Mouse (Mus musculus) hindbrain, embryonic 16.5 days (tissue): ENCODE measurements around the gene Tcf15. TPM values are rescaled to one million over a fixed set of nuclear protein-coding genes. Genes with fewer than 3 reads are reported as not detected.

ENCODE experiments used
- ATAC-seq: fragments of 200-750 bp; cut with Nextera tagmentation; 2 replicates; pipeline ENCODE4 v1.8.0; 2017; ENCODE audit warnings: moderate TSS enrichment, moderate library complexity
- H3K27ac ChIP-seq: fragments of 300-500 bp; sonication (generic); 2 replicates; pipeline ENCODE4 v1.5.1; 2014; ENCODE audit warnings: low read depth, mild to moderate bottlenecking, control low read depth, low read length, moderate library complexity
- H3K27me3 ChIP-seq: fragments of 300-500 bp; sonication (generic); replicated peaks from 2 replicates; pipeline ENCODE4 v1.6.1; 2014; ENCODE audit warnings: low read length; ENCODE audit not compliant: control insufficient read depth, insufficient read depth
- H3K36me3 ChIP-seq: fragments of 300-500 bp; sonication (generic); 2 replicates; pipeline ENCODE4 v1.6.1; 2014; ENCODE audit warnings: mild to moderate bottlenecking, low read length, moderate library complexity, mixed read lengths; ENCODE audit not compliant: control insufficient read depth, insufficient read depth
- H3K4me1 ChIP-seq: fragments of 300-500 bp; sonication (generic); 2 replicates; pipeline ENCODE4 v1.6.1; 2014; ENCODE audit warnings: low read depth, low read length; ENCODE audit not compliant: control insufficient read depth, insufficient read depth
- H3K4me2 ChIP-seq: fragments of 300-500 bp; sonication (generic); 2 replicates; pipeline ENCODE4 v1.6.1; 2014; ENCODE audit warnings: mild to moderate bottlenecking, low read length, control low read depth, moderate library complexity
- H3K4me3 ChIP-seq: fragments of 300-500 bp; sonication (generic); 2 replicates; pipeline ENCODE4 v1.5.1; 2014; ENCODE audit warnings: mild to moderate bottlenecking, low read length, control low read depth, moderate library complexity
- H3K9ac ChIP-seq: fragments of 300-500 bp; sonication (generic); 2 replicates; pipeline ENCODE4 v1.6.1; 2014; ENCODE audit warnings: low read depth, mild to moderate bottlenecking, control low read depth, low read length, moderate library complexity
- H3K9me3 ChIP-seq: fragments of 300-500 bp; sonication (generic); 2 replicates; pipeline ENCODE4 v1.6.1; 2014; ENCODE audit warnings: mild to moderate bottlenecking, low read length, moderate library complexity; ENCODE audit not compliant: control insufficient read depth
- WGBS: fragments of 180-500 bp; shearing (Covaris S2); extraction: QIAGEN DNeasy Blood & Tissue Kit; methylation state at CpG from one replicate; pipeline ENCODE4 v1.1.7; 2014; 5-methylcytosine and 5-hydroxymethylcytosine counted together
- polyA plus RNA-seq: library from polyadenylated mRNA; unstranded; fragments of >200 nt; fragmentation: Nextera tagmentation; extraction: Ambion mirVana; gene quantifications from 2 replicates; pipeline ENCODE4 v1.2.1, GENCODE M21; 2015

Tcf15 gene
- polyA plus RNA-seq, 1 experiment from 2014 or later, result 1.3 TPM

DNA sequence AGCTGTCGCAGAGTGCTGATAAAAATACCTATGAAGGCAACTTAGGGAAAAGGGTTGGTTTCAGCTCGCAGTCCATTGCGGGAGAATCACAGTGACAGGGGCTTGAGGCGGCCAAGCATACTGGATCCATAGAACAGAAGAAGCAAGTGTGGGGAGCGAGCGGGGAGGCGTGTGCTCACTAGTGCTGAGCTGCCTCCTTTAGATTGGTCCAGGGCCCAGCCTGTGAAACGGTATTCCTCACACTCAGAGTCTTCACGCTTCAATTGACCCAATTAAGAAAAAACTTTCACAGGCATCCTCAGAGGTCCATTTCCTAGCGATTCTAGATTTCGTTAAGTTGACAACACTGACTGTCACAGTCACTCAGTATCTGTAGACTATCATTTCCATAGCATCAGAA is 2.4 kb upstream of the Tcf15 start:
- Histone ChIP-seq H3K9ac (no peak overlapping the region), H3K36me3 (no peaks in the 10 kb centered on the region), H3K4me1 (peaks cover 21% of the 10 kb centered on the region), H3K9me3 (no peaks in the 10 kb centered on the region), H3K4me3 (no peak overlapping the region), H3K27ac (no peak overlapping the region), H3K27me3 (peaks cover 22% of the 10 kb centered on the region), H3K4me2 (no peak overlapping the region)
- ATAC-seq, result peak; percentile 24; the same call in 1 of the 2 replicates
- WGBS, result 37% methylated on average over 11 of the region's 11 CpGs

DNA sequence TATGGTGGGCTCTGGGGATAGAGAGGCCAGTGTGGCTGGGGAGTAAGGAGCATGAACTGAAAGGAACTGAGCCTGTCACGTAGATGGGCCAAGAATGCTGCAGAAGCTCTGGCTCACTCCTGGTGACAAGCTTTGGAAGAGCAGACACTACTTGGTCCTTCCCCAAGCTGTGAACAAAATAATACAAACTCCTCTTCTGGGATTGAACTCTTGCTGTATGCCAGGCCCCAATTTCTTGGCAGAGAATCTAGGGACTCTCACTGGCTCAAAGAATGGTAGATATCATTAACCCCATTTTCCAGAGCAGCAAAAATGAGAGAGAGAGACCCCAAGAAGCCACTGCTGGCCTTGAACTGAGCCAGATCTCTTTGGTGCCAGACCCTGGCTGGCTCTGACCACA is 1.9 kb upstream of the Tcf15 start:
- no peak overlapping the region; the same call in 1 of the 2 replicates for H3K4me3 ChIP-seq
- no peaks in the 10 kb centered on the region for H3K36me3 ChIP-seq
- peaks cover 22% of the 10 kb centered on the region for H3K27me3 ChIP-seq
- ATAC-seq, result peak; percentile 15; the same call in 1 of the 2 replicates
- H3K4me1 ChIP-seq, result peaks cover 21% of the 10 kb centered on the region
- H3K4me2 ChIP-seq, result peak overlapping the region; percentile 64
- H3K9me3 ChIP-seq, result no peaks in the 10 kb centered on the region
- no peak overlapping the region for H3K27ac ChIP-seq
- WGBS, result 38% methylated on average over 1 of the region's 1 CpGs
- H3K9ac ChIP-seq, result no peak overlapping the region

DNA sequence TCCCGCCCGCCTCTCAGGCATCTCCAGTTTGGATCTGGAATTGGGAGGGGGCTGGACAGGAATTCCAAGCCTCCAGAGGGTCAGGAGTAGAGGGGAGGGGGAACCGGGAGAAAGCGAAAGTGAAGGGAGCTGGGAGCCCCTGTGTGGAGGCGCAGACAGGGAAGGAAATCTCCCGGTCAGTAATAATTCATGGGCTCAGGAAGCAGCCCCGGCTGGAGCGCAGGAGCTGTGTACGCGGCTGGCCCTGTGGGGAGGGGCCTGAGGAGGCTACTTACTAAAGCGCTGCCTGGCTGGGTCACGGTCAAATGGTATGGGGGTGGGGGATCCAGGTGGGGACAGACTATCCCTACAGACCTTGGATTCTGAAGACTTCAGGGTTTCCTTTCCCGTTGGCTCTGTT is 1.3 kb upstream of the Tcf15 start:
- H3K9me3 ChIP-seq, result no peaks in the 10 kb centered on the region
- 1% methylated on average over 13 of the region's 13 CpGs for WGBS
- peak overlapping the region; percentile 35 for H3K4me3 ChIP-seq
- H3K27me3 ChIP-seq, result peaks cover 22% of the 10 kb centered on the region
- H3K27ac ChIP-seq, result no peak overlapping the region
- H3K4me1 ChIP-seq, result peaks cover 21% of the 10 kb centered on the region
- peak; percentile 19; the same call in 1 of the 2 replicates for ATAC-seq
- peak overlapping the region; percentile 48 for H3K9ac ChIP-seq
- H3K4me2 ChIP-seq, result peak overlapping the region; percentile 64
- no peaks in the 10 kb centered on the region for H3K36me3 ChIP-seq

DNA sequence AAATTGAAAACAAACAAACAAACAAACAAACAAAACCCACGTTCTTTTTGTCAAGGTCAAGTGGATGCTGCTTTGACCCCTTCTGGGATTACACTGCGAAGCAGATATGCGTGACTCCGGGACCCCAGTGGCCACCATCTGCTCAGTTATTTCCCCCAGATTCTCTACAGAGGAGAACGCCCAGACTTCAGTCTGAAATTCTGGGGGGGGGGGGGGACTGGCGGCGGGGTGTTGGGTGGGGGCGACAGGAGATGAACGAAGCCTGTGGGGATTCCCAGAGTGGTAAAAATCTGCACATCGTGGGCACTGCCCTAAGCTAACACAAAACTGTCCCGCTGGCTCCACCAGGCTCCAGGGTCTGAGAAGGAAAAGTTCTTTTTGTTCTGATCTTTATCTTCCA is 790 bp upstream of the Tcf15 start:
- ATAC-seq, result no peak
- Histone ChIP-seq H3K27me3 (peaks cover 22% of the 10 kb centered on the region), H3K36me3 (no peaks in the 10 kb centered on the region), H3K4me3 (no peak overlapping the region), H3K9me3 (no peaks in the 10 kb centered on the region), H3K4me1 (peaks cover 21% of the 10 kb centered on the region), H3K4me2 (peak overlapping the region; percentile 64), H3K9ac (no peak overlapping the region), H3K27ac (no peak overlapping the region)
- WGBS, result 9% methylated on average over 9 of the region's 11 CpGs

DNA sequence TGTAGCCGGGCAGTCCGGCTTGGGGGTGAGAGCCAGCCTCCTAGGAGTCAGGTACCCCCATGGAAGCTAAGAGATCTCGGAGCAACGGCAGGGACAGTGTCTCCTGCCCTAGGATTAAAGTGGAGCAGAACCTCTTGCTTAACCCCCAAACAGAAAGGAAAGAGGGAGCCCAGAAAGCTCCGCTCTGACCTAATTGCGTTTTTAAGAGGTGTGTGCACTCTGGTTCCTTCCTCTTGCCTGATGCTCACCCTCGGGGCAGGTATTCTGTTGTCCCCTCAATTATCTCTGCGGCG is 743 bp downstream of the Tcf15 start:
- 22% methylated on average over 9 of the region's 9 CpGs for WGBS
- peaks cover 21% of the 10 kb centered on the region for H3K4me1 ChIP-seq
- no peaks in the 10 kb centered on the region for H3K36me3 ChIP-seq

DNA sequence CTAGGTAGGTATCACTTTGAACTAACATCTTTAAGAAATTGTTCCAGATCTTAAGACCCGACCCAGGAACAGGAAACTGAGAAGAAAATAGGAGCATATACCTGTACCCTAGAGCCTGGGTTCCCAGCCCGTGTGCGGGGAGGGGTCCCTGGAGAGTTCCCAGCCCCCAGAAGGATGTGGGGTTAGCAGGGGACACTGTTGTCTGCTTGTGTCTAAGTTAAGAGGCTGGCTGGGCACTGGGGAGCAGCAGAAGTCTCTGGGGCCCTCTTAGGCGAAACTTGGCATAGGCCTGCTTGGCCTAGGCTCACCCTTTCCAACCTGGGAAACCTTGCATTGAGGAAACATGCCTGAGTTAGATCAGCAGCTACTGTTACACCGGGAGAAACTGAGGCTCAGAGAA is 1.1 kb downstream of the Tcf15 start:
- no peak for ATAC-seq
- Histone ChIP-seq H3K9me3 (no peaks in the 10 kb centered on the region), H3K27me3 (peaks cover 22% of the 10 kb centered on the region), H3K4me3 (peak overlapping the region; percentile 46; the same call in 1 of the 2 replicates), H3K4me1 (peaks cover 21% of the 10 kb centered on the region), H3K9ac (no peak overlapping the region), H3K27ac (no peak overlapping the region), H3K4me2 (peak overlapping the region; percentile 64; the same call in 1 of the 2 replicates), H3K36me3 (no peaks in the 10 kb centered on the region)
- 49% methylated on average over 5 of the region's 5 CpGs for WGBS

More for the DNA sequence above, 743 bp downstream of the Tcf15 start:
- no peak for ATAC-seq
- peak overlapping the region; percentile 46 for H3K4me3 ChIP-seq
- peak overlapping the region; percentile 64 for H3K4me2 ChIP-seq
- H3K27ac ChIP-seq, result no peak overlapping the region
- peak overlapping the region; percentile 51; the same call in 1 of the 2 replicates for H3K9ac ChIP-seq
- peaks cover 22% of the 10 kb centered on the region for H3K27me3 ChIP-seq
- H3K9me3 ChIP-seq, result no peaks in the 10 kb centered on the region

DNA sequence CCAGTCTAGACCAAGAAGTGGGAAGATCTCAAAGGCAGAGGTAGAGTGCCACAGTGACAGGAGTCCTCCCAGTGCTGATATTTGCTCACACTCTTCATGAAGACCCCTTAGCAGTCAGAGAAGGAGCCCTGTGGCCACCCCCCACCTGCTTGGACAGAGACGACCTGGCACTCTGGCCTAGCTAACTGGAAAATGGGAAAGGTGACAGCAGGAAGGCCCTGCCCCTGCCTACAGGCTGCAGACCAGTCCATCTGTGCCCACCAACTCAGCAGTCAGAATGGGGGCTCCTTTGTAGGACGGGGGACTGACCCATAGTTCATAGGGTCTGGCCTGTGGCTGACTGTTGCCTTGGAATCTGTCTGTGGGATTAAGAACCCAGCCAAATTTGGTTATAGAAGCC is 2.4 kb downstream of the Tcf15 start:
- no peak for ATAC-seq
- Histone ChIP-seq H3K4me1 (peaks cover 21% of the 10 kb centered on the region), H3K27ac (no peak overlapping the region), H3K36me3 (no peaks in the 10 kb centered on the region), H3K9ac (no peak overlapping the region), H3K9me3 (no peaks in the 10 kb centered on the region), H3K4me3 (no peak overlapping the region), H3K4me2 (no peak overlapping the region), H3K27me3 (peaks cover 22% of the 10 kb centered on the region)
- 56% methylated on average over 2 of the region's 2 CpGs for WGBS

DNA sequence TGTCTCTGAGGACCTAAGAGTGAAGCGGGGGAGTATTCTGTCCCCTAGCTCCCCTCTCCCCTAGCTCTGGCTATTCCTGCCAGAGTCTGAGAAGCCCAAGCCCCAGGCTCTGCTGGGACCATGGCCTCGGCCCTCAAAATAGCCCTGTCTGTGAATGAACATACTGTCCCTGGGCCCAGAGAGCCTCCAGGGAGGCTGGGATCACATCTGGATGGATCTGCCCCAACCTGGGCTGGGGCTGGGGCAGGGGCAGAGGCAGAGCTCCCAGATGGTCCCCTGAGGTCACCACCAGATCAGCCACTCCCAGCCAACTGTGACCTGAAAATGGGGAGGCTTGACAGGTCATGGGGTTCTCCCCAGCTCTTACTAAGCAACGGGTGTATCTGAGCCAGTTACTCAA is 3.7 kb downstream of the Tcf15 start:
- no peak for ATAC-seq
- H3K36me3 ChIP-seq, result no peaks in the 10 kb centered on the region
- 72% methylated on average over 3 of the region's 3 CpGs for WGBS

DNA sequence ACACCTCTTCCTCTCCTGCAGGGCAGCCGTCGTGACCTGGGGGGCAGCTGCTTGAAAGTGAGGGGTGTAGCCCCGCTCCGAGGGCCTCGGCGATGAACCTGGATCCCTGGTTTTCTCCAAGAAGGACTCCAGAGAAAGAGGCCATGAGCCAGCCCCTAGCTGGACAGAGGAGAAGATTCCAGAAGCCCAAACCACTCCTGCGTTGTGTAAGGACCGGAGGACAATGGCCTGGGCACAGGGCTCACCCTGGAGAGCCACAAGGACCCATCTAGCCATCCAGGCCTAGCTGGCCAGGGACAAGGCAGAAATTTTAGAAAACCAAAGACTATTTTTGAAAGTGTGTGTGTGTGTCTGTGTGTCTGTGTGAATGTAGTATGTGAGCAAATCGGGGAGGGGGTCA is 5.3 kb downstream of the Tcf15 start:
- Histone ChIP-seq H3K4me1 (peaks cover 4% of the 10 kb centered on the region), H3K4me2 (no peak overlapping the region), H3K9me3 (no peaks in the 10 kb centered on the region), H3K4me3 (no peak overlapping the region), H3K27ac (no peak overlapping the region), H3K36me3 (no peaks in the 10 kb centered on the region), H3K9ac (no peak overlapping the region), H3K27me3 (peaks cover 15% of the 10 kb centered on the region)
- ATAC-seq, result no peak
- 87% methylated on average over 9 of the region's 9 CpGs for WGBS

More for the DNA sequence above, 3.7 kb downstream of the Tcf15 start:
- Histone ChIP-seq H3K9me3 (no peaks in the 10 kb centered on the region), H3K4me3 (no peak overlapping the region), H3K4me1 (peaks cover 14% of the 10 kb centered on the region), H3K27me3 (peaks cover 22% of the 10 kb centered on the region), H3K4me2 (no peak overlapping the region), H3K9ac (no peak overlapping the region), H3K27ac (no peak overlapping the region)

DNA sequence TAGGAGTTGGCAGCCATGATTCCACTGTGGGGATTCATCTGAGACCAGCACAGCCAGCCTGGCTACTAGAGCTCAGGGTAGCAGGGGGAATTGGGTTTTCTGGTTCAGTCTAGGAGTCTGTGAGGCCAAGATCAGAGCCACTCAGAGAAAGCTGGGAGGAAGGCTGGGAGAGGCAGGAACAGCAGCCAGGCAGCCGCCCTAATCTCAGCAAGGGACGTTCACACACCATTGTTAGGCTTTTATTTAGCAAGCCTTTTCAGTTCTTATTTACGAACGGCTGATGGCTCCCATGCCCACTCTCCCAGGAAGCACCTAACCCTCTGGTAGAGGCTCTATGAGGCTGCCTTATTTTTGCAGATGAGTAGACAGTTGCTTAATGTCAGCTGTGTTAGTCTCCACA is 6.5 kb downstream of the Tcf15 start:
- no peak overlapping the region for H3K9ac ChIP-seq
- H3K27ac ChIP-seq, result no peak overlapping the region
- ATAC-seq, result no peak
- peaks cover 4% of the 10 kb centered on the region for H3K27me3 ChIP-seq
- H3K9me3 ChIP-seq, result no peaks in the 10 kb centered on the region
- no peak overlapping the region for H3K4me2 ChIP-seq
- no peaks in the 10 kb centered on the region for H3K36me3 ChIP-seq
- no peak overlapping the region for H3K4me3 ChIP-seq
- 7% methylated on average over 4 of the region's 4 CpGs for WGBS
- H3K4me1 ChIP-seq, result no peaks in the 10 kb centered on the region
